Mouse (Mus musculus) cerebellum, adult 18-20 months (tissue): ENCODE results near the gene Ccm2.

Experiments
- DNase-seq, 2 experiments: peaks; one replicate each; pipeline ENCODE4 v3.0.0; 2021

Ccm2 gene

GRCm38 (mm10) chr11:6586660-6587059 lies 40.0 kb downstream of the Ccm2 start:
- DNase-seq: peak; percentile 20 to 21

GRCm38 (mm10) chr11:6587249-6587940 lies 40.7 kb downstream of the Ccm2 start:
- peak; percentile 77 to 85 for DNase-seq

GRCm38 (mm10) chr11:6588295-6588694 lies 41.6 kb downstream of the Ccm2 start:
- peak; percentile 22 to 23 for DNase-seq

- no peak for DNase-seq
These were observed 43.2 kb downstream of the Ccm2 start for GRCm38 (mm10) chr11:6589838-6590237.

GRCm38 (mm10) chr11:6590933-6591675 lies 44.4 kb downstream of the Ccm2 start:
- no peak for DNase-seq

- DNase-seq: no peak
These were observed 46.7 kb downstream of the Ccm2 start for GRCm38 (mm10) chr11:6593406-6593805.

- DNase-seq: peak; percentile 43 to 45
These were observed 48.2 kb downstream of the Ccm2 start for GRCm38 (mm10) chr11:6594845-6595244.

- no peak for DNase-seq
These were observed 48.7 kb downstream of the Ccm2 start for GRCm38 (mm10) chr11:6595339-6595738.

GRCm38 (mm10) chr11:6596205-6596604 lies 49.5 kb downstream of the Ccm2 start:
- DNase-seq: peak in 1 of 2 experiments; percentile 25

- no peak for DNase-seq
These were observed 49.9 kb downstream of the Ccm2 start for GRCm38 (mm10) chr11:6596616-6597015.

- peak in 1 of 2 experiments; percentile 28 for DNase-seq
These were observed 50.8 kb downstream of the Ccm2 start for GRCm38 (mm10) chr11:6597523-6597922.

GRCm38 (mm10) chr11:6598191-6598889 lies 51.7 kb downstream of the Ccm2 start:
- DNase-seq: peak in 1 of 2 experiments; percentile 14

- no peak for DNase-seq
These were observed 52.5 kb downstream of the Ccm2 start for GRCm38 (mm10) chr11:6599011-6599681.

GRCm38 (mm10) chr11:6599831-6600230 lies 53.1 kb downstream of the Ccm2 start:
- DNase-seq: no peak

GRCm38 (mm10) chr11:6600284-6600944 lies 53.7 kb downstream of the Ccm2 start:
- no peak for DNase-seq

GRCm38 (mm10) chr11:6601649-6602480 lies 55.2 kb downstream of the Ccm2 start:
- no peak for DNase-seq

GRCm38 (mm10) chr11:6602662-6603061 lies 56.0 kb downstream of the Ccm2 start:
- DNase-seq: no peak

GRCm38 (mm10) chr11:6603224-6603623 lies 56.5 kb downstream of the Ccm2 start:
- no peak for DNase-seq

- peak; percentile 70 to 74 for DNase-seq
These were observed 57.4 kb downstream of the Ccm2 start for GRCm38 (mm10) chr11:6603887-6604603.

- DNase-seq: no peak
These were observed 57.9 kb downstream of the Ccm2 start for GRCm38 (mm10) chr11:6604604-6604936.

GRCm38 (mm10) chr11:6605021-6605481 lies 58.4 kb downstream of the Ccm2 start:
- peak; percentile 48 to 58 for DNase-seq
